ENCODE assay signal across 10 mouse cellular contexts in the genomic region with DNA sequence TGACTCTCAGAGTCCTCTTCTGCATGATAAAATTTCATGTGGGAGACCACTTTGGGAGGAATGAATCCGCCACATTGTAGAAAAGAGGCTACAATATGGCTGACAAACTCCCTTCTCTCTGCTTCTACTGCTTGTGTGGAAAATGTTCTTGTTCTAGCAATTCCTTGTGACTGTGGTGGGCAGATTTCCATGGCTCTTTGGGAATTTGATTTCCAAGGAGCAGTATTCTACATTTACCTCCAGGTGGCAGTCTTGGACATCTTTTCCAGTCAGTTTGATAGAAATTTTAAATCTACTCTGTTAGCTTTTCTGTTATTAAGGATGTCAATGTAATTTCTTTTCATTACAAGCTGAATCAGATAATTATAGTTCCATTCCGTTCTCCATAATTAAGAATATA. TPM values are rescaled to one million over a fixed set of nuclear protein-coding genes. Genes with fewer than 3 reads are reported as not detected.
DNase-seq lines count a peak whose midpoint lies in the region; ATAC-seq and TF ChIP-seq lines count a peak whose summit lies in the region.
"Had no signal": no experiment of that assay in that cellular context is flagged by ENCODE, and none has a peak within 500 bp of the region (broad histone marks: within the 10 kb centered on the region; RNA-seq: fewer than 3 reads in every experiment).

No protein-coding gene starts in this region.

- WGBS in embryonic facial prominence, embryonic 11.5 days, result 31% methylated on average over 2 of the region's 2 CpGs
- WGBS in embryonic facial prominence, embryonic 10.5 days, result 41% methylated on average over 2 of the region's 2 CpGs
- WGBS in hindbrain, embryonic 13.5 days, result 30% methylated on average over 2 of the region's 2 CpGs

- no peaks in the 10 kb centered on the region for H3K27me3 ChIP-seq in embryonic facial prominence, embryonic 11.5 days (ENCODE audit: control insufficient read depth, insufficient read depth, low read length)
- no peaks in the 10 kb centered on the region for H3K27me3 ChIP-seq in embryonic facial prominence, embryonic 10.5 days (replicated peaks; ENCODE audit: low read depth, poor library complexity, severe bottlenecking)
- H3K27me3 ChIP-seq in ES-Bruce4 (ENCODE audit: control insufficient read depth, insufficient read depth, low read length, poor library complexity, severe bottlenecking), result no peaks in the 10 kb centered on the region
- H3K27me3 ChIP-seq in hindbrain, embryonic 13.5 days, result no peaks in the 10 kb centered on the region
- H3K27me3 ChIP-seq: liver, embryonic 13.5 days had no signal

- peak; percentile 59 for DNase-seq in embryonic facial prominence, embryonic 11.5 days (ENCODE audit: low spot score)
- DNase-seq in embryonic facial prominence, embryonic 10.5 days (ENCODE audit: low spot score), result no peak
- DNase-seq in left cerebral cortex, adult 2 months (ENCODE audit: extremely low spot score in 1 of 2, low spot score in 2 of 2), result peak in 1 of 2 experiments; percentile 18
- DNase-seq in left cerebral cortex, postnatal 36 days (ENCODE audit: low spot score in 2 of 2), result no peak
- peak; percentile 26 for DNase-seq in forelimb bud, embryonic 11.5 days (ENCODE audit: low read depth, low spot score)
- no peak for DNase-seq in spleen, postnatal 14 days (ENCODE audit: low spot score in 2 of 2)
- DNase-seq: liver, embryonic 13.5 days had no signal

- H3K27ac ChIP-seq in embryonic facial prominence, embryonic 11.5 days (replicated peaks; ENCODE audit: low read depth, low read length), result no peak overlapping the region
- H3K27ac ChIP-seq in embryonic facial prominence, embryonic 10.5 days (replicated peaks), result no peak overlapping the region
- no peak overlapping the region; the same call in 1 of the 2 replicates for H3K27ac ChIP-seq in left cerebral cortex, adult 2 months
- H3K27ac ChIP-seq in ES-Bruce4 (ENCODE audit: insufficient read depth, low read length), result no peak overlapping the region
- H3K27ac ChIP-seq in hindbrain, embryonic 13.5 days, result no peak overlapping the region
- H3K27ac ChIP-seq: liver, embryonic 13.5 days had no signal

- no peaks in the 10 kb centered on the region for H3K36me3 ChIP-seq in embryonic facial prominence, embryonic 11.5 days (replicated peaks; ENCODE audit: control insufficient read depth, insufficient read depth, low read depth, low read length)
- peaks cover 19% of the 10 kb centered on the region for H3K36me3 ChIP-seq in embryonic facial prominence, embryonic 10.5 days (replicated peaks)
- peaks cover 2% of the 10 kb centered on the region; the same call in 1 of the 2 replicates for H3K36me3 ChIP-seq in ES-Bruce4 (ENCODE audit: control insufficient read depth, insufficient read depth, low read length, poor library complexity, severe bottlenecking)
- peaks cover 15% of the 10 kb centered on the region for H3K36me3 ChIP-seq in hindbrain, embryonic 13.5 days

- no peaks in the 10 kb centered on the region for H3K9me3 ChIP-seq in embryonic facial prominence, embryonic 11.5 days (replicated peaks; ENCODE audit: control insufficient read depth, low read length)
- H3K9me3 ChIP-seq in embryonic facial prominence, embryonic 10.5 days, result no peaks in the 10 kb centered on the region
- H3K9me3 ChIP-seq in ES-Bruce4 (replicated peaks; ENCODE audit: control insufficient read depth, insufficient read depth, low read length, poor library complexity, severe bottlenecking), result no peaks in the 10 kb centered on the region; the same call in 1 of the 2 replicates
- no peaks in the 10 kb centered on the region for H3K9me3 ChIP-seq in hindbrain, embryonic 13.5 days
- H3K9me3 ChIP-seq: G1E; liver, embryonic 13.5 days had no signal

- peak; percentile 76 for TF ChIP-seq CTCF in left cerebral cortex, adult 2 months (IDR thresholded peaks at IDR 0.05)
- TF ChIP-seq CTCF in ES-Bruce4 (IDR thresholded peaks at IDR 0.05; ENCODE audit: low read depth, low read length), result peak; percentile 3

- no peak for TF ChIP-seq POLR2A in ES-Bruce4 (IDR thresholded peaks at IDR 0.05; ENCODE audit: insufficient read depth, low read length)

- no peak for ATAC-seq in embryonic facial prominence, embryonic 11.5 days (replicated peaks; ENCODE audit: insufficient number of reproducible peaks, low FRiP score, low TSS enrichment, low read depth)
- ATAC-seq in hindbrain, embryonic 13.5 days (ENCODE audit: low FRiP score), result no peak

- TF ChIP-seq EP300 in ES-Bruce4 (IDR thresholded peaks at IDR 0.05; ENCODE audit: insufficient read depth, low read depth, low read length), result no peak

- intact Hi-C loops in left cerebral cortex, adult 2 months (cut with DNase I), result loop anchor here (2.0 kb wide), 1 partner anchor 691 kb away; no protein-coding TSS in a partner anchor
- intact Hi-C loops in left cerebral cortex, postnatal 36 days (cut with DNase I), result loop anchor here (2.0 kb wide), 1 partner anchor 693 kb away; no protein-coding TSS in a partner anchor

- H3K9ac ChIP-seq in embryonic facial prominence, embryonic 11.5 days (replicated peaks; ENCODE audit: low read length), result no peak overlapping the region
- H3K9ac ChIP-seq in ES-Bruce4 (ENCODE audit: low read depth, poor library complexity, severe bottlenecking), result no peak overlapping the region
- H3K9ac ChIP-seq in hindbrain, embryonic 13.5 days, result no peak overlapping the region
- H3K9ac ChIP-seq: liver, embryonic 13.5 days had no signal

- no peaks in the 10 kb centered on the region for H3K4me1 ChIP-seq in embryonic facial prominence, embryonic 11.5 days (ENCODE audit: control insufficient read depth, insufficient read depth, low read length)
- no peaks in the 10 kb centered on the region for H3K4me1 ChIP-seq in embryonic facial prominence, embryonic 10.5 days
- no peaks in the 10 kb centered on the region for H3K4me1 ChIP-seq in ES-Bruce4 (ENCODE audit: control insufficient read depth, insufficient read depth, low read length)
- H3K4me1 ChIP-seq in hindbrain, embryonic 13.5 days (replicated peaks), result no peaks in the 10 kb centered on the region
- H3K4me1 ChIP-seq: liver, embryonic 13.5 days had no signal

- H3K4me3 ChIP-seq in embryonic facial prominence, embryonic 11.5 days (ENCODE audit: low read depth, low read length), result no peak overlapping the region
- no peak overlapping the region for H3K4me3 ChIP-seq in embryonic facial prominence, embryonic 10.5 days
- H3K4me3 ChIP-seq in left cerebral cortex, adult 2 months, result no peak overlapping the region
- H3K4me3 ChIP-seq in ES-Bruce4 (ENCODE audit: low read depth, low read length), result no peak overlapping the region
- no peak overlapping the region for H3K4me3 ChIP-seq in hindbrain, embryonic 13.5 days
- H3K4me3 ChIP-seq: liver, embryonic 13.5 days had no signal

- H3K4me2 ChIP-seq in embryonic facial prominence, embryonic 11.5 days (ENCODE audit: low read depth, low read length), result no peak overlapping the region
- H3K4me2 ChIP-seq in hindbrain, embryonic 13.5 days, result no peak overlapping the region
- H3K4me2 ChIP-seq: liver, embryonic 13.5 days had no signal

RNA-seq across cellular contexts. Expression of a gene that starts 13.5 kb away (rescaled TPM):
- polyA plus RNA-seq in embryonic facial prominence, embryonic 11.5 days (2014; fragmentation: Nextera tagmentation; extraction: Ambion mirVana), result 50.8 and 55.8 TPM in 2 replicates
- 33.5 and 35.5 TPM in 2 replicates for polyA plus RNA-seq in embryonic facial prominence, embryonic 10.5 days (2016; fragmentation: Nextera tagmentation; extraction: Ambion mirVana)
- 10 to 100 TPM; 25.4 to 29.8 TPM for total RNA-seq in left cerebral cortex, adult 2 months (2021)
- 10 to 100 TPM; 26.5 to 29.3 TPM for total RNA-seq in left cerebral cortex, postnatal 36 days (2021)
- 38.5 and 40.8 TPM in 2 replicates for polyA plus RNA-seq in ES-Bruce4 (2011; ENCODE audit: insufficient read depth, insufficient read length, low read depth, missing spikeins)
- 44.4 and 45.9 TPM in 2 replicates for polyA plus RNA-seq in hindbrain, embryonic 13.5 days (2015; fragmentation: Nextera tagmentation; extraction: Ambion mirVana)

Comparison
In these comparisons a context has a peak if more than half of its experiments do, and no peak if none do; other contexts are left out.
1. DNase-seq: peak in embryonic facial prominence, embryonic 11.5 days (single experiment) and forelimb bud, embryonic 11.5 days (single experiment); none in embryonic facial prominence, embryonic 10.5 days (single experiment), left cerebral cortex, postnatal 36 days (0 of 2) and spleen, postnatal 14 days (0 of 2).